Mouse (Mus musculus) testis, adult 10 weeks (tissue): ENCODE data around the gene Rnf121. TPM values are rescaled to one million over a fixed set of nuclear protein-coding genes. Genes with fewer than 3 reads are reported as not detected.

Source experiments
- polyA plus RNA-seq: library from polyadenylated mRNA; stranded (reverse); fragments of 350-450 nt; fragmentation: Illumina TruSeq; extraction: RNeasy Lipid Tissue Mini Kit (QIAGEN cat#74804); gene quantifications from one replicate; pipeline ENCODE4 v1.2.3, GENCODE M21; 2014; ENCODE audit warnings: low read depth, low replicate concordance

The Rnf121 gene
- polyA plus RNA-seq = 11.2 TPM

DNA sequence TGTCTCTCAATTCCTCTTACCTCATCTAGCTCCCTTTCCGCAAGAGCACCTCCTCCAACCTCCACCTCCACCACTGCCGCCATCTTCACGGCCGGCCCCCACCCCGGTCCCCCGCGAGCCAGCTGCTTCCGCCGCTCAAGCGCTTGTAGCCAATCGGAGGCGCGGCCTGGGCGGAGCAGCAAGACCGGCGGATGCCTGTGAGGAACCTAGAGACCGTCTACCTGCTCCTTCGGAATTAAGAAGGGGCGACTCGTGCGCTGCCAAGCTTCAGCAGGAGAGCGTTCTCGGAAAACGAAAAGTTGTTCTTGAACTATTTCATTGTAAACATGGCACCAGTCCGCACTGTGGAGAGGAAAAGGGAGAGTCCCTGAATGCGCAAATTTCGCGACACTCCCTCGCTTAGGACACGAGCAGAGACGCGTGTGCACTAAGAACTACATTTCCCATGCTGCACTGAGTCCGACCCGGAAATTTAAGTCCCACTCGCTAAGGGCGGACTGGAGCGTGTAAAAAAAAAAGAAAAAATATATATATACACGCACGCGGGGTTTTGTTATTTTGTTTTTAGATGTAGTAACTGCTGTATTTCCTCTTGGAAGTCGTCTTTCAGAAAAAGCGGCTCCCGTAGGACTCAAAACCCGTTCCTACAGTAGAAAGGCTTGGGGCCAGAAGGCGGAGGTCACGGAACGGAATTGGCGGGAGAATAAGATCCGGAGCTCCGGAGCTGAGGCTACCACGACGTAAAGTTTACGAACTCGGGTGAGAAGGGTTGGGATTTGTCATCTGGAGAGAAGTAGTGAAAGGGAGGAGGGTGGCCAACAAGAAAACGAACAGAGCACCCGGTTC, at the start of gene Rnf121, which contains the start of the genes Xndc1 and Xntrpc:
Gene Rnf121, minus strand, starts transcription at position 424 of the 846 bp plus-strand sequence.
Gene Xndc1, plus strand, starts transcription at position 466 of the 846 bp plus-strand sequence.
Gene Xntrpc, plus strand, starts transcription at position 668 of the 846 bp plus-strand sequence.

DNA sequence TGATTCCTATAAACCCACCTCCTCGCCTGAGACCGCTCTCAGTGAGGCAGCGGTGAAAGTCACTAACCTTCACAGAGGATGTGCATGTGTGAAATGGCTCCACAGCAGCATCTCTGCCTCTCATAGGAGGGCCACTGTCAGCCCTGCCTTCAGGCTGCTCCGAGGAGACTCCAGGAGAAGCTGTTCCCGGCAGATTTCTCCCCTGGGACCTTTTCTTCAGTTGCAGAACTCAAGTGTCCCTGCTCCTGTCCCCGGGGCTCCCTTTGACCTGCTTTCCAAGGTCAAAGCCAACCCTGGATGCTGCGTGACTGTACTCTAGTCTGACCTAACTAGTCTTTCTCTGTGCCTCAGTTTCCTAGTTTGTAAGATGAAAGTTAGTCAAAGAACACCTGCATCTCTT, 43.9 kb upstream of the Rnf121 start, which contains the start of gene Art5:
Gene Art5, minus strand, starts transcription at position 319 of the 400 bp plus-strand sequence.

GRCm38 (mm10) chr7:102101487-102101886, 36.2 kb upstream of the Rnf121 start, which contains the start of gene Art1:
Gene Art1 (plus strand): TSS chr7:102101743.

GRCm38 (mm10) chr7:102082816-102083215, 17.5 kb upstream of the Rnf121 start, which contains the start of gene Trpc2:
Gene Trpc2 (plus strand): TSS chr7:102083116.

GRCm38 (mm10) chr7:102018590-102018989, 46.7 kb downstream of the Rnf121 start, which contains the start of gene Il18bp:
Gene Il18bp (minus strand): TSS chr7:102018690.

Other genes starting within 250 kb of the Rnf121 start
- not detected for gene Phox2a, start 247.2 kb downstream of the Rnf121 start, polyA plus RNA-seq
- gene Inppl1, start 227.2 kb downstream of the Rnf121 start, polyA plus RNA-seq = 12.1 TPM
- gene Folr2, start 208.3 kb downstream of the Rnf121 start, polyA plus RNA-seq = 1.6 TPM
- 33.6 TPM for gene Anapc15, start 201.8 kb downstream of the Rnf121 start, polyA plus RNA-seq
- gene Folr1, start 194.7 kb downstream of the Rnf121 start, polyA plus RNA-seq = 6.4 TPM
- 4.8 TPM for gene Lamtor1, start 159.6 kb downstream of the Rnf121 start, polyA plus RNA-seq
- gene Tomt, start 159.1 kb downstream of the Rnf121 start, polyA plus RNA-seq = 0.32 TPM
- 252 TPM for gene Lrrc51, start 131.6 kb downstream of the Rnf121 start, polyA plus RNA-seq
- 28.6 TPM for gene Numa1, start 131.4 kb downstream of the Rnf121 start, polyA plus RNA-seq
- 3.4 TPM for gene Il18bp, start 46.8 kb downstream of the Rnf121 start, polyA plus RNA-seq
- gene Xndc1, start within 50 bp of the Rnf121 start, polyA plus RNA-seq = 21.1 TPM
- 0.10 TPM for gene Xntrpc, start 244 bp upstream of the Rnf121 start, polyA plus RNA-seq
- gene Trpc2, start 17.6 kb upstream of the Rnf121 start, polyA plus RNA-seq = not detected
- gene Art1, start 36.3 kb upstream of the Rnf121 start, polyA plus RNA-seq = 1.9 TPM
- 3.3 TPM for gene Art5, start 44.0 kb upstream of the Rnf121 start, polyA plus RNA-seq
- not detected for gene Chrna10, start 51.4 kb upstream of the Rnf121 start, polyA plus RNA-seq
- 392 TPM for gene Nup98, start 144.7 kb upstream of the Rnf121 start, polyA plus RNA-seq
- 56.3 TPM for gene Pgap2, start 144.7 kb upstream of the Rnf121 start, polyA plus RNA-seq
- 0.99 TPM for gene Rhog, start 190.6 kb upstream of the Rnf121 start, polyA plus RNA-seq
- 32.9 TPM for gene Stim1, start 202.3 kb upstream of the Rnf121 start, polyA plus RNA-seq